Comparison of ENCODE assay signal across 15 mouse cellular contexts in genomic region chr13:49112652-49113051, GRCm38 (mm10). TPM values are rescaled to one million over a fixed set of nuclear protein-coding genes. Genes with fewer than 3 reads are reported as not detected.
"Had no signal": no experiment of that assay in that cellular context is flagged by ENCODE, and none has a peak within 500 bp of the region (broad histone marks: within the 10 kb centered on the region; RNA-seq: fewer than 3 reads in every experiment).

No protein-coding gene starts in this region.

- H3K4me3 ChIP-seq: limb, embryonic 13.5 days; megakaryocyte, embryonic 14.5 days; midbrain, embryonic 15.5 days; neural tube, embryonic 12.5 days had no signal

- ATAC-seq: midbrain, embryonic 15.5 days had no signal

- H3K27me3 ChIP-seq: limb, embryonic 13.5 days; midbrain, embryonic 15.5 days; neural tube, embryonic 12.5 days had no signal

- H3K9ac ChIP-seq: limb, embryonic 13.5 days; liver, embryonic 14.5 days; midbrain, embryonic 15.5 days; neural tube, embryonic 12.5 days had no signal

- H3K36me3 ChIP-seq: limb, embryonic 13.5 days; midbrain, embryonic 15.5 days; neural tube, embryonic 12.5 days had no signal

- DNase-seq: kidney, adult 8-10 months; kidney, postnatal 25 days; layer of hippocampus, adult 9-11 months; layer of hippocampus, postnatal 36 days; lung, adult 18-20 months; lung, postnatal 10 days; thymus, adult 2 months; thymus, postnatal 25 days had no signal

- H3K9me3 ChIP-seq: limb, embryonic 13.5 days; megakaryocyte, embryonic 14.5 days; midbrain, embryonic 15.5 days; neural tube, embryonic 12.5 days had no signal

- H3K27ac ChIP-seq: limb, embryonic 13.5 days; liver, embryonic 14.5 days; macrophage; midbrain, embryonic 15.5 days; neural tube, embryonic 12.5 days had no signal

- H3K4me2 ChIP-seq: limb, embryonic 13.5 days; midbrain, embryonic 11.5 days; midbrain, embryonic 15.5 days; neural tube, embryonic 12.5 days had no signal

RNA-seq across cellular contexts. Expression of gene Wnk2, which starts 35.2 kb away (rescaled TPM):
- polyA plus RNA-seq: macrophage had no signal
